Mouse (Mus musculus) frontal cortex, postnatal 25 days (tissue): ENCODE results near the gene Sp6.

Experiments used
- DNase-seq, 2 experiments: peaks; one replicate each; pipeline ENCODE4 v3.0.0; 2022; ENCODE audit warnings: low spot score in 2 of 2

Sp6 gene

DNA sequence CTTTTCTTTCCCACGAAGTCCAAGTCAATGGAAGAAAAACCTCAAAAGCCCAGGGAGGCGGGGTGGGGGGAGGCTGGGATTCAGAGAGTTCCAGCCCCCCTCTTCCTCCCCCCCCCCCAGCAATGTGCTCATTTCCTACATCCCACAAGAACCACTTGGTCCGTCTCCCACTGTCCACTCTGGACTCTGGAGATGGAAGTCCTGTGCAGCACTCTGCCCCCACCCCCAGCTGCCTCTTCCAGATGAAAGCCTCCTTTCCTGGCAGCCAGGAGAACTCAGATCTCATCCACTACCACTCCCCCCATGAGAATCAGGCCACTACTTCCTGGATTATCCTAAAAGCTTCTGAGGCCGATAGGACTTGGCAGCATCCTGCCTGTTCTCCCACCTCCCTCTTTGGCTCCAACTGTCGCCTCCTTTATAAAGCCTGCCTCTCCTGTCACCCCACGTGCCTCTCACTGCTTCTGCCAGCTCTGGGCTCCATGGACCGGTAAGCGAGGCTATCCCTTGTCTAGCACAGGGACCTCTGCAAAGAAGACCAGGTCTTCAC lies at the start of gene Sp6:
TSS of gene Sp6 (plus strand) at position 274 of the 550 bp plus-strand sequence.
- no peak for DNase-seq

DNA sequence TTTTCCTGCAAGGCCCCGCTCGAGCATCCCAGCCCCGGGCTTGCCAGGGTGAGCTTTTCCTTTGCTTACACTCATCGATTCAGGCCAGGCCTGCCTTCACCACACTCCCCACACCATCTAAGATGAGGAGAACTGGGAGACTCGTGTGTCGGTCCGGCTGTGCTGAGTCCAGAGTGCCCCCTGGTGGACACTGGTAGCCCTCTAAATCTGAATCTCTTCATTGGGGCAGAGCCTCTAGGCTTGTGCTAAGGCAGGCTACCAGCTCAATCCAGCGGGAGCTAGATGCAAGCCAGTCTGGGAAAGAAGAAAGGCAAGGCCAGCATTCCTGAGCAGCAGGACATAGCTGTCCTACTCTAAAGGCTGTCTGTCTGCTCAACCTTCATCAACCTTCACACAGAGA lies 49.6 kb upstream of the Sp6 start:
- peak; percentile 87 to 92 for DNase-seq

DNA sequence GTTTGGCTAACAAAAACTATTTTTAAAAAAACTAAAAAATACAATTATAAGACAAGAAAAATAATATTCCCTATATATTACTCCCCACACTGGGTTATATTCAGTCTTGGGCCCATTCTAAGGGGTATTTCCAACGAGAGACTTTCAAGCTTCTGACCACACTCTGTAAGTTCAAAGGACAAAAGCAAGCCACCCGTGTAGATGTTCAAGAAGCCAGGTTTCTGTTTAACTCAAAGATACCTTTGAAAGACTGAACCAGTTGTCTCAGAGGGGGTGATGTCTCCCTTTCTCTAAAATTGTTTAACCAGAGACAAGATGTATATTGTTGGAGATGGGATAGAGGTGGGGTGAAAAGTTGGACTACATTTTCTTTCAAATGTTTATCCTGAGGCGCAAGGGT lies 47.0 kb upstream of the Sp6 start:
- DNase-seq, result no peak

DNA sequence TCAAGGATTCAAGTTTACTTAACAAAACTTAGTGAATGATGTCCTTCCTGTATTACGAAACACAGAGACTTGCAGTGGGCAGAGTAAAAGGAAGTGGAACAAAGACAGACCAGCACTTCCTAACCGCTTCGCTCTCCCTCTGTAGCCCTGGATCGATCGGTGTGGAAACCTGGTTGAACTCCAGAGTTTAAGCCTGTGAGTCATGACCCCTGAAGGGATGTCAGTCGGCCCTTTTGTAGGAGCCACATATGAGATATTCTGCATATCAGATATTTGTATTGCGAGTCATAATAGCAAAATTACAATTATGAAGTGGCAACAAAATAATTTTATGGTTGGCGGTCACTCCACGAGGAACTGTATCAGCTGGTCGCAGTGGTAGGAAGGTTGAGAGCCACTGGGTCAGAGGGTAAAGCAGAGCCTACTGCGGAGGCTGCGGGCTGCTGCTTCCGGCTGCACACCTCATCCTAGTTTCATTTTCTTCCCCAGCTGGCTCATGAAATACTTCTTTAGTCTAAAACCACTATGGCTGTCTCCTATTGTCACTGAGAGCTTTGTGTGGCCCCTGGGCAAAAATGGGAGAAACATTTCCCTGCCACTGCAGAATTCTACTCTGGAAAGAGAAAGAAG lies 46.2 kb upstream of the Sp6 start:
- DNase-seq, result no peak

DNA sequence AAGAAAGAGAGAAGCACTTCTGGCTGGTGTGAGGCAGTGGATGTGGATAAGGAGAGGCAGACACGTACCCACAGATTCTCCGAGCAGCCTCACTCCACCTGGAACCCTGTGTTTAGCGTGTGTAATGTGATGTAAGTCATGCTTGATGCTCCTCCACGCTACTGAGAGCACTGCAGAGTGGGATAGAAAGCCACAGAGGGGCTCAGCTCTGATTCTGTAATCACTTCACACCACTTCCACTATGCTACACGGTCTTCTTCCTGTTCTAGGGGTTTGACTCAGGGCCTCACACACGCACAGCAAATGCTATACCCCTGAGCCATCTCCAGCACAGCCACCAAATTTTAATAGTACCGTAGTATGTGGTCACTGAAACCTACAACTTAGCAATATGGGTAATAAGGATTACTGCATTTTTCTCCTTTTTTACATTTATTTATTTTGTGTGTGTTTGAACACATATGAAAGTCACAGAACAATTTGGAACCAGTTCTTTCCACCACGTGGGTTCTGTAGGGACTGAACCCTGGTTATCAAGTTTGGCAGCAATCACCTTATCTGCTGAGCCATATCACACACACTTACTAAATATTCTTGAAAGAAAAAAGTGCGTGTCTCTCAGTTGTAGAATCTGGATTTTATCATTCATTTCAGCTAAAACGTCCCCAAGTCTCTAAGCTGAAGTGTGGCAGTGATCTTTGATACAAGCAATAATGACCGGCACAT lies 45.5 kb upstream of the Sp6 start:
- DNase-seq, result no peak

DNA sequence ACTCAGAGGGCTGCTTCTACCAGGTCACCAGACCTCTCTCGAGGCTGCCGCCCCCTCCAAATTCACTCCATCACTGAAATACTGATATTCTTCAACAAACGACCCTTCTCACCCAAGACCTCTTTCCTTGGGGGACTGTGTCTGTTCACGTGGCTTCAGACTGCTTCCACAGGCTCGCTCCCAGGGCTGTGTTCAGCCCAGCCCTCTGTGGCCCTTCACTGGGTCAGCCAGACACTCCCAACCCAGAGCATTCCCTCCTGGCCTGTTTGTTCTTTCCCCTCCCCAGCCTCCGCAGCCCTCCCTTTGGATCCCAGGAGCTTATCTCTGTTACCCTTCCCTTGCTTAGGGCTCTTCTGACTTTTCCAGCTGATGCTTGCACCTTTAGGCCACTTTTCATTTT lies 44.7 kb upstream of the Sp6 start:
- no peak for DNase-seq

DNA sequence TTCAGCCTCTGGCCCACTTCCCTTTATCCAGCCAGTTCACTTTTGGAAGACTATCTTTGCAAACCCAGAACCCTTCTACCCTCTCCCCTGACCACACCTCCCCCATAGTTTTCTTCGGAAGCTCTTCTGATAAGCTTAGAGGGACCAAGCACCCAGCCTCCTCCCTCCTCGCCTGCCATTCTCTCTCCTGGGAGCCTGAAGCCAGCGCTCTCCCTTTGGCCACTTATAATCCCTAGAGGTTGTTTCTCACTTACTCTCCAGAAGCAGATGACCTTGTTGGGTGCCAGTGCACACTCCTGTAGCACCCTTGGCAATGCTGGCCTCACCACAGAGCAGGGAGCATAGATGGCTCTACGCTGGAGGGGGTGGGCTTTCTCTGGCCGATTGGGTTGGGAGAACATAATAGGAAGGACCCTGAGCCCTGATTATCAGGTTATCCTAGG lies 43.9 kb upstream of the Sp6 start:
- no peak for DNase-seq

DNA sequence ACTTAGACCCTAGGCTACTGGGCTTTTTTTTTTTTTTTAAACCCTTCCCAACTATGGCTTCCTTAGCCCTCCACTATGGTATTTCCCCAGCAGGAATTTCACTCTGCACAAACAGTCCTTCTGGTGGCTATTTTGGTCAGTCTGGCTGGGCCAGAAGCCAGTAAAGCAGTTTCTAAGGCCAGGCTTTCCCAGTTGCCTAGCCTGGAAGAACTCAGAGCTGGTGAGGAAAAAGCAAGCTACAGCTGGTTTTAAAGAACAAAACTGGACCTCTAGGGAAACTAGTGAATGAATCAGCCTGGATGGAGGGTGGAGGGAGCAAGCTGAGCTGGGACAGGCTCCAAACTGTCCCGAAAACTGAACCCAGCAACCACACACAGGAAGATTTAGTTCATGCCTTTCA lies 43.4 kb upstream of the Sp6 start:
- DNase-seq, result no peak

DNA sequence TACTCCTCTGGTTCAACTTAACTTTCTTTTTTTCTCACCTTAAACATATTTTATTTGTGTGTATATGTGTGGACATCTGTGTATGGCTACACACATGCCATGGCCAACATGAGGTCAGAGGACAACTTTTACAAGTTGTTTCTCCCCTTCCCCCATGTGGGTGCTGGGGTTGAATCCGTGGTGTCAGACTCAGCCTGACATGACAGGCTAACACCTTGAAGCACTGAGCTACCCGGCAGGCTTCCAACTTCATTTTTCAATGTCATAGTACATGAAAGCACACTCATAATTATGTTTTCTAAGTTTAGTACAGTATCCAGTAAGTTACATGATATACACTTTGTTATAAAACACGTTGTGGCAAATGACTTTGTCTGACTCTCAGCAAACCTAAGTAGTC lies 42.9 kb upstream of the Sp6 start:
- DNase-seq, result no peak

DNA sequence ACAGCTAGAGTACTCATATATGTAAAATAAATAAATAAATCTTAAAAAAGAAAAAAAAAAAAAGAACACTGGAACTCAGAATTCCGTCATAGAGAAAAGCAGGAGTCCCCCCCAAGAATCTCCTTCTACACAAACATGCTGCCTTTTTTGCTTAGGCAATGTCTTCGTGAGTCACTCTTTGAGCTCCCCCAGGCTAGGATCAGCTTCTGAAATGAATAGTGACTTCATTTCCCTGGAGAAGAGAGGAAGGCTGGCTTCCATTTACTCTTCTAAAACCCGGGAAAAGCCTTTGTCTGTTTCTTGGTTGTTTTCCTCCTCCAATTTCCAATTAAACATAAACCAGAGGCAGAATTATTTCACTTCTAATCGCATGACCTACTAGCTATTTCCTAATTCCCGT lies 40.3 kb upstream of the Sp6 start:
- no peak for DNase-seq

DNA sequence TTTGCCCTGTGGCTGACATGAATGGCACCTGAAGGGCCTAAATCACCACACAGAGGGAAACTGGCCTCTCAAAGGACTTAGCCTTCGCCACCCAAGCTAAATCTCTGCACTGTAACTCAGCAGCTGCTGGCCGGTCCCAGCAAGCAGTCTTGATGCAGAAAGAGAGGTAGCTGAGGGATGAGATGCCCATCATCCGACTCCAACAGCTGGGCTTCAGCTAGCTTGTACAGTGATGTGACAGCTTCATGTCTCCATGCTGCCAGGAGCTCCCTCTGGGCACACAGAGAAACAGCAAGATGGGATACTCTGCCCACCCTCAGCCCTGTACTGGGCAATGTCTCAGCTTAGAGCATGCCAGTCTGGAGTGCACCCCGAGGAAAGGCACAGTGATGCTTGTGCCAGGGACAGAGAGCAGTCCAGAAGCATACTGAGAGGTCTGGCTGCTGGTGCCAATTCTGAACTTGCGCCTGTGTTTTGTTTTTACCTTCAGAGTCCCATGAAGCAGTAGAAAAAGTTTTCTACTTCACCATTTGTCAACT lies 39.7 kb upstream of the Sp6 start:
- no peak for DNase-seq

DNA sequence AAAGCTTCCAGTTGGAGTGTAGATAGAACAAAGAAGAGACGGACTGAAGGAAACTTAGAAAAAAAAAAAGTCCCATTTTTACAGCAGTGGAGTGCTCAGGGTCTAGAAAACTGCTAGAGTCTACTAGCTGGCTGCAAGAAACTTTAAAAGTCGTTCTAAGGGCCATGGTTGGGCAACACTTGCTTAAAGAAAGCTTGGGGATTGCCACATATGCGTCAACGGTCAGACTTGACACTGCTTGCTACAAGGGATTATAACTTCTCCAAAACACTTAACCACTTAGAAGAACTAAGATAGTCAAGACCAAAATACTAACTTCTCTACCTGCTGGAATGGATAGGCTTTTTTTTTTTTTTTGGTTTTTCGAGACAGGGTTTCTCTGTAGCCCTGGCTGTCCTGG lies 38.4 kb upstream of the Sp6 start:
- DNase-seq, result no peak

DNA sequence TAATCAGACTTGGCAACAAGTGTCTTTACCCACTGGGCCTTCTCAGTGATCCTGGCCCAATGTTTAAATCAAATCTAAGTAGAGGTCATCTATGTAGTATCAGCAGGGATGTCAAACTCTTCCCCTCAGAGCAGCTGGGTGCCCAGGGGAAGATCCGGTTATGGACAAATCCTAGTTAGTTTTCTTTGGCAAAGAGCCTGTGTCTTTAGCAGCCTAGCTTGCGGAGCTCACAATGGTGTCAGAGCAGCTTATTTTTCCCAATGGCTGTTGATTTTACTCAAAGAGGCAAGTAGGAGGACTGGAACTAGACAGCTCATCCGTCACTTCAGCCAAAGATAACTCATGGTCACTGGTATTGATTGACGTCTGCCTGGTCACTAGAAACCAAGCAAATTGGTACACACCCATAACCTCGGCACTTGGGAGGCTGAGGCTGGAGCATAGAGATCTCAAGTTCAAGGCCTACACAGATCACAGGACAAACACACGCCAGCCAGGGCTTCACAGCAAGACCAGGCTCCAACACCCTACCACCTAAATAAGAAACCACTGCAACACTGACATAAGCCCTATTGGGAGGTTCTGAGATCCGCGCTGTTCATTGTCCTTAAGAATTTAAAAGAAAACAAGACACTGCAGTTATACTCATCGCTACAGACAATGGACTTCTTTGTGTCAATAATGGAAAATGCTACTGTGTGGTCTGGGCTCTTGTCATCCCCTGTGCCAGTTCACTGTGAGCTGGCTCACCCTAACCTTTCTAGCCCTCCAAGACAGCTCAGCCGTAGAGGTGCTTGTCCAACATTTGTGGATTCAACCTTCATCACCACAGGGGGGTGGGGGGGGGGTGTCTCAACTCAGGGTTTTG lies 37.4 kb upstream of the Sp6 start:
- no peak for DNase-seq

DNA sequence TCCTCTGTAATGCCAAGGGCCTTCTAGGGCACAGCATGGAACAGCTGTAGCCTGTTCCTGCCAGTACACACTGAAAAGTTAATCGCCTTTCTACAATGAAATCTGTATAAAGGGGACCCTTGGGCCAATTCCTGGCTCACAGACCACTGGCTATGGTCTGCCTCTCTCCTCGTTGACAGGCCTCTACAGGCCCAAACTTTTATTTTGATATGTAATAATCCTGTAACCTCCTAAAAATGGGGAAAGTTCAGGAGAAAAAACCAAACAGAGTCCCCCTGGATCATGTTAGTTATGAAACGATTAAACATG lies 36.9 kb upstream of the Sp6 start:
- DNase-seq, result no peak

DNA sequence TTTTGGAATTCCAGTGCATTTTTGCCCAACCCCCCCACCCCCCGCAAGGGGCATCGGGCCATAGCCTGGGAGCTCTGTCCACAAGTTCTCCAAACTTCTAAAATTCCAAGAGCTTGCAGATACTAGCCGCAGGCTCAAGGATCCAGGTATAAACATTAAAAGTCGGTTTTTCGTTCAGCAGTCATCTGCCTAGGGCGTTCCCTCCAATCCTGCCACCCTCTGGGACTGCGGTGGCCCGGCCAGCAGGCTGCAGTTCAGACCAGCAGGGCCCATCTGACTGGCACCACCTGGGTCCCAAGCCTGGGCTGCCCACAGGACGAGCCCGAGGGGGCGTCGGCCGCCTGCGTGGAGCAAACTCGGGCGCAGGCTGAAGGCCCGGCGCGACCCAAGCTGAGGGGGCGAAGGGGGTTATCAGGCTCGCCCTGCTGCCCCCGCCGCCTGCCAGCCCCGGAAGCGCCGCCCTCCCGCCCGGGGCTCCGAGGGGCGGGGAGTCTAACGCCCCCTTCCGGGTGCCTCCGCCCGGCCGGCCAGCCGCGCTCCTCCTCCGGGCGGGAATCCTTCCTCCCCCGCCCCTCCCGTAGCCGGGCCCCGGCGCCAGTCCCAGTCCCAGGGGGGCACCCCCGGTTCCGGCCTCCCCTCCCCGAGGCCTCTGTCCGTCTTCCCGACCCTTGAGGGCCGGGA lies 36.1 kb upstream of the Sp6 start:
- peak; percentile 59 to 67 for DNase-seq

DNA sequence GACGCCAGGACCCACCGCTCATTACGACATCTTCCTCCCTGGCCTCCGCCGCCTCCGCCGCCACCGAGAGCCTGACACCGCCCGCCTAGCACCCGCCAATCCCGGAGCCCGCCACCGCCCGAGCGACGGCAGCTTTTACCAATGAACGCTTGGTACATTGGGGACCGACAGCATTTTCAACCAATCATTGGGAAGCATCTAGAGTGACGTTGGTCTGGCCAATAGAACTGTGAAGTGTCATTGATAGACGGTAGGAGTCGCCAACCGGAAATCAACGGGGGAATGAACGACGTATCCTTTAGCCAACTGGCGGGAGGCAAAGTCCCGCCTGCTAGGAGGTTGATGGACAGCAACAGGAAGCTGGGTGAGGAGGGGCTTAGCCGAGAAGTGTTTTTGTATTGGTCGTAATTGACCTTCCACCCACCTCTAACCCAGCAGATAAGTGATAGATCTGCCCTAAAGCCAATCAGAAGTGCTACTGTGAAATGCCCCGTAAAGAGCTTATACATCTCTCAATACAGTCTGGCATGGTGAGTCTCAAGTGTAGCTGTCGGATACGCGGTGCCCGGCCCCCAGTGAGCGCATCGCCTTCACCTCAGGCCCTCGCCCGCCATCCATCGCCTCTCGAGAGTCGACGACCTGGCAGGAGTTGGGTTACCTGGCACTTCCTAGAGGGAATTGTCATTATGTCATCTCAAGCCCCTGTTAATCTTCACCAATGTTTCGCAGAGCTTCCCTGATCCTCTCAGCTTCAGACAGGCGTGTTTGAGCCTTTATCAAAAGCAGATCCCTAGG lies 35.4 kb upstream of the Sp6 start:
- peak; percentile 99 for DNase-seq

DNA sequence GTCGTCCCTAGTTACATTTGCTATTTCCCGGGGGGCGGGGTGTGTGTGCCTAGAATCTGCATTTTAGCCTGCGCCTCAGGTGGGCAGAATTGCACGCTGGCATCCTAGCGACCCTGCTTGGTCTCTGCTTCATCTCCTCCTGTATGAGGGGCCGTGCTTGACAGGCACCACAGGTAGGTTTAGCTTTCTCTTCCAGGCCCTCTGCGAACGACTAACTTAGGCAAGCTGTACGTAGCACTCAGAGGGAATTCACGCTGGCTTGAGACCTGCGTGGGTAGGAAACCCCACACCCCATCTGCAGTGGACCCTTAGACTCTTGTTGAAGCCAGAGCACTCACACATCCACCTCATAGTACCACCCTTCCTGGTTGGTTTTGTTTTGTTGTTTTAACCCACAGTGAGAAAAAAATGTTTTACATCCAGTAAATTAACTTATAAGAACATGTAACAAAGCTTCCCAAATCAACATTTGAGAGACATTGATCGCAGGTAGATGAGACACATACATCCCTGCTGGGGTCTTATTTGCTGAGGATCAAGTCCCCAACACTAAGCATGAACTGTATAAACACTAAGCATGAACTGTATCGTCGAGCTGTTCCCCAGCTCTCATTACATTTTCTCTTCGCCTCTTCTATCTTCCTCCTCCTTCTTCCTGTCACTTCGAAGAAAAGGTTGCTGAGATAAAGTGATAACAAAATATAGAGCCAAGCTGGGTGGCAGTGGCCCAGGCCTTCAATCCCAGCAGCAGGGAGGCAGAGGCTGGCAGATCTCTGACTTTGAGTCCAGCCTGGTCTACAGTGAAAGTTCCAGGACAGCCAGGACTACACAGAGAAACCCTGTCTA lies 34.6 kb upstream of the Sp6 start:
- no peak for DNase-seq

DNA sequence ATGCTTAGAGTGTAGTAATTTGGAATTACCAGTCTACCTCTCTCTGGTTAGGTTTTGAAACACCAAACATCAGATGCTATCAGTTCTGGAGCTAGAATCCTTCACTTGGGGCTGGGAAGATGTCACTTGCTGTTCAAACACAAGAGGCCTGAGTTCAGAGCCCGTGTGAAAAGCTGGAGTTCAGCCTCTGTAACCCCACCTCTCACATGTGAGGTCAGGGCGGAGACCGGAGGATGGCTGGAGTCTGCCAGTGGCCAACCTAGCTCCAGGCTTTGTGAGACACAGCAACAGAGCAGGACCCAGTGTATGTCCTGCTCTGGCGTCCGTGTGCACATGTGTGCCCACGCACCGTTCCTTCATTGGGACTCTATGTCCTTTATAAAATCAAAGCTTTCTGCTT lies 33.9 kb upstream of the Sp6 start:
- no peak for DNase-seq

DNA sequence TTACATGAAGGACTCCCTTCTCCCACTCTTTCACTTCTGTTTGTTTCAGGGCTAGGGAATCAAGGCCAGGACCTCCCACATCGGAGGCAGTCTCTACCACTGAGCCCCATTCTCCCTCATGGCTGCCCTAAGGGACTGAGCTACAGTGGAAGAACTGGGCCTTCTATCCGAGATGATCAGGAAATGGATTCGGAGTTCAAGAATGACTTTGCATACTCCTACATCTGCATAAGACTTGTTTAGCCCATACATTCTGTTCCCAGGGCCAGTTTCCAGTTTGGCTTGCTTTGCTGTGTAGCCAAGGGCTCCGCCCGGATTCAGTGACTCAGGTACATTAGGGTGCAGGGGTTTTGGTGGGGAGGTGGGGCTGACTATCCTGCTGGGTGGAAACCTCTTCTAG lies 33.2 kb upstream of the Sp6 start:
- DNase-seq, result no peak

DNA sequence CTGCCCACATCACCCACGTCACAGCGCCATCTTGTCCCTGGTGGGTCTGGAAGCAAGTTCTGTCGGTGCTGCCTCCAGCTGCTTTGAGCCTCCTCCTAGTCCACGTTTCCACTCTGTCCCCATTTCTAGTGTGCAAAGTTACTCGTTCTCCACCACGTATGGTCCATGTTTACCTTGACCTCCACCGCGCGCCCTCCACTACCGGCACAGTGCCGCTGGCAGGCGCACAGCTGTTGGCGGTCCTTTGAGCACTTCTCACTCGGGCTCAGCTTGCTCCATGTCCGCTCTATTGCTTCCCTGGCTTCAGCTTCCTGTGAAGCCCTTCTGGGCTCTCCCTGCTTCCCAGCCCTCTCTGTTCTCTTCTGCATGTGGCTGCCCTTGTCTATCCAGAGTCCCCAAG lies 31.7 kb upstream of the Sp6 start:
- DNase-seq, result no peak
